Mouse (Mus musculus) adrenal gland, adult 2 months (tissue): ENCODE measurements at regions not wholly inside any gene's neighbourhood (a gene's known extent, or its start where the extent isn't known, plus 50 kb on each side); places are given as distances from the start of the nearest gene placed in this dataset.

Experiments used
- DNase-seq: peaks from one replicate; pipeline ENCODE4 v3.0.0; 2021

DNA sequence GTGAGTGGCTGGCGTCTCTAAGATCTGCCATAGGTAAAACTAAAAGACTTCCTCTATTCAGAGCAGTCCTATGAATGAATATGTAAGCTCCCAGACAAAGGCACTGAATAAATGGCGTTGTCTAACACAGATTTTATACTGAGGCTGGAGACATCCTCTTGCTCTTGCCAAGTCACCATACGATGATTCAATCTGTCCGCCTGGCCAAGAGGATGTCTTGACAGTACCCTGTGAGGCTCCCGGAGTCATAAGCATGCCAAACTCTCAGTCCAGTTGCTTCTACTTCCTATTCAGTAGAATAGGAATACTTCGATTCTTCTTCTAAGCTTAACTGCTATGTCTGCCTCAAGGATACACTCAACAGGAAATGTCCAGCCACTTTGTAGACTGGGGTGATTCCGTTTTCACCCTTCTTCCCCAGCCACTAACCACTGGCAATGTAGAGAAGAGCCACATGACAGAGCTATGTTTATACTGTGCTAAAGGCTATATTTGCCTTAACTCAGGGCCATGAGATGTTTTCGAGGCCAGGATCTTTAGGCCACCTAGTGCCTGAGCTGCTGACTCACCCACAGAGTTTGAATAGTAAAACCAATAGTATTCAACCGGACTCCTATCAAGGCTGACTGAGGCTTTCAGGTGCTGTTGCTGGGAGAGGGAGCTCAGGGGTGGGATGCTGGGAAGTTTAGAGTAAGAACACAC is 188.7 kb upstream of the Atp5g3 start:
- no peak for DNase-seq

DNA sequence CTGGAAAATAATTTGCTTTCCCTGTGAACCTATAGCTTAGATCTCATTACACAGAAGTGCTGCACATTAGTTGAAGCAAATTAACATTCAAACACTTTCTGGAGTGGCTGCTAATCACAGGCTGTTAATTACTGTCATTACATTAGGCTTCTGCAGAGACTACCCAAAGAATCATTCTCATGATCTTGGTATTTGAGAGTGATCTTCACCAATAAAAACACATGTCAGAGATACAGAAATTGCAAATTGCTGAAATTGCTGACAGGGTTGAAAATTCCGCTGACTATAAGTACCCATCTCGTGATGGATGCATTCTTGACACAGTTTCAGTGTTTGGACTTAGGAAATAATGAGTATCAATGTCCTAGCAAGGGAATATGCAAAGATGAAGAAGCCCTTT is 185.7 kb upstream of the Atp5g3 start:
- no peak for DNase-seq

DNA sequence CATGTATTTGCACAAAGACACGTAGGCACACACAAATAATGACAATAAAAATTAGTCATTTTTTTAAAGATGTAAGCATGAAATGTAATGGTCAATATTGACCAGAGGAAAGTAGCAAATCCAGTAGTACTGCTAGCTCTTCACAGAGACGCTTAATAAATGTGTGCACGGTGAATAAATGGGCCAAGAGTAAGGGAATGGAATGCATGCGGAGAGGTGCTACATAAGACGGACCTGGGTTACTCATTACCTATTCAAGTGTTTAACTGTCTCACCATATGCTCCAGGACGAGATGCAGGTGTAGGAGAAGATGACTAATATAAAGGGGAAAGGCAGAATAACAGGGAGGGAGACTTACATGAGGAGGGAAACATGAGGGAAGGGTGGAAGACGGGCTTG is 182.4 kb upstream of the Atp5g3 start:
- no peak for DNase-seq

DNA sequence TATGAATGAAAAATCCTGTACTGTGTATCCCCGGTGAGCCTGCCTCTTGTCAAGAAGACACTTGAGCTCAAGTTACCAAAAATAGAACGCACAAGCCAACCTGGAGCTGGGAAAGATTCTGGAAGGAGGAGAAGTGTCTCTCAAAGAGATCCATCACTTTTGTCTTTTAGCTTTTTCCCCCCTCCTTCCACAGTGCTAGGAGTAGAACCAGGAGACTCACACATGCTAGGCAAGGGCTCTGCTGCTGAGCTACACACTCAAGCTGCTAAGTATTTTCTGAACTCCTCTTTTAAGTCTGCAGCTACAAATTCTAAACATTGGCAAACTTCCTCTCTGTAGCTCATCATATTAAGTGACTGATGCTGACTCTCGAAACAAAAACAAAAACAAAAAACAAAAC is 176.2 kb upstream of the Atp5g3 start:
- no peak for DNase-seq

DNA sequence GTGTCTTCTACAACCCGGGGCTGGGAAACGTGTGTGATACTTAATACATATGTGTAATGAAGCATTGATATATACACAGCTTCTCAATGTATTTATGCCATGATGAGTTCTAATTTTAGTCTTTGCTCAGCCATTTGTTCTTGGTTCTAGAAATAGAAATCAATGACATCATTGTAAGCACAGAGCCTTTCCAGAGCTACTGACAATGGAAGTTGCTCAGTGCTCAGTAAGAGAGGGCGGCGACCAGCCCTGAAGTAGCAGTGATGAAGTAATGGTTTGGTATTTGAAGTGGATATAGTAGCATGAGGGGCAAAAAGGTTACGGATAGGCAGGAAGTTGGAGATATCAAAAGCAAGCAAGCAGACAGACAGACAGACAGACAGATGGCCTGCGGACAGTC is 173.8 kb upstream of the Atp5g3 start:
- DNase-seq, result no peak

DNA sequence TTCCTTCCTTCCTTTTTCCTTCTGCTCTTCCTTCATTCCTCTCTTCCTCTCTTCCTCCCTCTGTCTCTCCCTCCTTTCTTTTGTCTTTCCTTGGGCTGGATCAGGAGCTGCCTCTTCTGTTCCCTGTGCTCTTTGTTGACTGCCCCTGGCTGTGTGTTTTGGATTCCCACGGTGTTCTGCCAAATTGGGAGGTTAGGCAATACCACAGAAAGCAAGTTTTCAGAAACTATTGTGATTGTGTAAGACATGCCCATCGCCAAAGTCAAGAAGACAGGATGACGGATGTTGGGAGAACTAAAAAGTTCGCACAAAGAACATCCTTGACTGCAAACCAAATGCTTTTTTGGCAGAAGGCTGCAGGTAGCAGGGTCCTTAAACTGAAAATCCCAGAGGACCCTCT is 165.6 kb upstream of the Atp5g3 start:
- DNase-seq, result peak; percentile 6

DNA sequence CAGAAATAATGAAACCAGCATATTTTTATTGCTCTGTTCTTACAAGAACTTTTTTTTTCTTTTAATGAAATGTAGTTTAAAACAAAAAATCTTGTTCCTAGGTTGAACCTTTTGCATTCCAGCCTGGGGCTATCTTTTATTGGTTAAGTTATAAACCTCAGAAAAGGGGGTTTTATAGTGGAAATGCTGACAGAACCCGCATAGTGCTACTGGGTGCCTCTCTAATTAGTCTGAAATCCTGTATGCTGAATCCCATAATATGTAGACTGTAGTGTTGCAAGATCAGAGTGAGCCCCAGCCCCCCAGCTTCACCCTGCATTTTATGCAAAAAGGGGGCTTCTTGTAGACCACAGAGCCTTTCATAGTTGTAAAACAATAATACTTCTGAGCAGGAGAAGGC is 164.4 kb upstream of the Atp5g3 start:
- DNase-seq, result no peak

DNA sequence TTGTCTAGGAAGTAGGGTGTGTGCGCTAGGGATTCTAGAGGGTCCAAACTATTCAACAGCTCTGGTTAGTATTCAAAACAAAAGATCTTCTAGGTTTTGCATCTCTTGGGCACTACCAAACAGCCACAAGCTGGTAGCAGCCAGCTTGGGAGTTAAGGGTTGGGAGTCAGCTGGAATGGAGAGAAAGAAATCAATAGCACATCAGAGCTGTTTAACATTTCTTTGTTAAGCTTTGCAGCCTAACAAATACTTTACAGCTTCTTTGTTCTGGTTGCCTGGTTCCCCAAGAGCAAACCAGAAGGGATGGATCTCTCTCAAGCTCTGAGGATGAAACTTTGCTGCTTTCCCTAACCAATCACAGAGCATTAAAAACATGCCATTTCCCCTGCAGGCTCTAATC is 162.3 kb upstream of the Atp5g3 start:
- DNase-seq, result no peak

DNA sequence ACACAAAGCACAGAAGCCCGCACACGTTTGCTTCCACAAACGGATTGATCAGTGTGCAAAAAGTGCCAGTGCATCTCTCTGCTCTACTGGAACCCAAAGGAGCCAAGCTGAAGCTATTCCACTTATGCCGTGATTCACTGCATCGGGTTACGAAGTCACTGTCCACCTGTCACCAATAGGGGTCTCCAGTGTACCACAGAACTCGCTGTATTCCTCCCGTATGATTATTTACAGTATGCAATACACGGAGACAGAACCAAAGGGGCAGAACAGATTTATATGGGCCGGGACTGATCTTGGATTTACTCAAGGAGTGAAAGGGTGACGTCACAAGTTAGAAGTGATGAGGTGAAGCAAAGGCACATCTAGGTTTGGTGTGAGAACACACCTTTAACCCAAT is 155.5 kb upstream of the Atp5g3 start:
- DNase-seq, result peak; percentile 34

DNA sequence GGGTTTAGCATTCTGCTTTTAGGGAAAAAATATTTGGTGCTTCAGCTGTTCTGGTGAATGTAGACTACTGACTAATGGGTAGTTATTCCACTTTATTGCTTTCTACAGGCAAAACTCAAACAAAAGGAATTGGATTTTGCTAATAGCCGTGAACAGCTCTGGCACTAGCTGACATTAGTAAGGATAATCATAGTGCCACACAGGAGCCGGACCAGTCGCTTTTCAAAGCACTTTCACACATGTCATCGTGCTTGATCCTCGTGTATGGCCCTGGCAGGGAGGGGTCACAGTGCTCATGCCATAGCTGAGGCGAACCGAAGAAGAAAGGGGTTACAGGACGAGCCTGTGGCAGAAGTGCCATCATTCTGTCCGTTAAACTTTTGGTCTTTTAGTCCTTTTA is 153.2 kb upstream of the Atp5g3 start:
- no peak for DNase-seq

DNA sequence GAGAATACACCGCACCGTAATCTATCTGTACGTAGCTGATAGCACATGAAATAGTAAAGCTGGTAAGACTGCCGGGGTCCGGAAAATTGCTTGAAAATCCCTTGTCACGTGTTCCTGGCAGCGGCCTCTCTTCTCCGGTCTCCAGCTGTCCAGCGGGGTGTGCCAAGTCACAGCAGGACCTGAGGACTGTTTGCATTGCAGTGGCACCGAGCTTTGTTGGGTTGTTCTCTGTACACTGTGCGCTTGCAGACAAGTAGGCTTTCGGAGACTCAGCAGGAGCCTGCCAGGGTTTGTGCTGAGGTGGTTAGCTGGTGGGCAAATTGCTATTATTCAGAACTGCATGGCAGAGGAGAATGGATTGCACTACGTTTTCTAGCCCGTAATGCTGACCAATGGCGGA is 152.7 kb upstream of the Atp5g3 start:
- DNase-seq, result no peak

DNA sequence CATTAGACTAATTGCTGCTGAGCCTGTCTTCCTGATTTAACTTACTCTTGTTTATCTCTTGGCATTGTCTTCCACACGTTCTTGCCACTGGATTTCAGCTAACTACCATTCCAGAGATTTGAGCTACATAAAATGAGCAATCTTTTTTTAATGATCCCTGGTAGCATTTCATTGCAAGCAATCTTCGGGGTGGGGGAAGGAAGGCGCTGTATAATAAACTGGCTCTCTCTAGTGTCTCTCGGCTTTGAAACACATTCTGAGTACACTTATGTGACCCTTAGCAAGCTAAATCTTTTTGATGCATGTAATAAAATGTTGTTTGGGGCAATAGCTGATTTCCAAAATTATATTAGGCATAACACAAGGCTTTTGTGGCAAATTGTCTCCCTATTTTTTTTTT is 152.2 kb upstream of the Atp5g3 start:
- no peak for DNase-seq

DNA sequence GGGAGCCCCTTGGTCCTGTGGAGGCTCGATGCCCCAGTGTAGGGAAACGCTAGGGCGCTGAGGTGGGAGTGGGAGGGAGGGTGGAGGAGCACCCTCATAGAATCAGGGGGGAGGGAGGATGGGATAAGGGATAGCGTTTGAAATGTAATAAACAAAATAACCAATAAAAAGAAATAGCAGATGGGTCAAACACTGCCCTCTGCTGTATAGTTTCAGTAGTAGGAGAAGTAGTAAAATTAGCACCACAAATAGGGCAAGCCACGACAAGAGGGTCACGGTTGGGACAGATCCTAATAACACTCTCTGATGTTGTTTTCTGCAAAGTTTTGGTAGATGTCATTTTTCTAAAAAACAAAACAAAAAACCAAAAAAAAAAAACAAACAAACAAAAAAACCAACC is 131.3 kb upstream of the Atp5g3 start:
- no peak for DNase-seq

DNA sequence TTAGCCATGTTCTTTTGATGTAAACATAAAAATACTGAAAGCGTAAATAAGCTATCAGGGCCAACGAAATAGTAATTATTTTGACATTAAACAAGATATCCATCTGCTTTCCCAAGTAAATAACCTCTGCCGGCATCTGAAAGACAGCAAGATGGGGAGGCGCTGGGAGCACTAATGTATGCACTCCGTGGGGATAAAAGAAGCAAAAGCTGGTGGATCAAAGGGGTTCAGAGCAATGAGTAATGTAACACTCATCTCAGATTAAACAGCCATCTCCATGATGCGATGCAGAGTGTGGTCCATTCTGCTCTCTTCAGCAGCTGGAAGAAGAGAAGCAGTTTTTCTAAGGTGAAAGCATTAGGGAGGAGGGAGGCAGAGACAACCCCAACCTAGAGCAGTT is 128.5 kb upstream of the Atp5g3 start:
- no peak for DNase-seq

DNA sequence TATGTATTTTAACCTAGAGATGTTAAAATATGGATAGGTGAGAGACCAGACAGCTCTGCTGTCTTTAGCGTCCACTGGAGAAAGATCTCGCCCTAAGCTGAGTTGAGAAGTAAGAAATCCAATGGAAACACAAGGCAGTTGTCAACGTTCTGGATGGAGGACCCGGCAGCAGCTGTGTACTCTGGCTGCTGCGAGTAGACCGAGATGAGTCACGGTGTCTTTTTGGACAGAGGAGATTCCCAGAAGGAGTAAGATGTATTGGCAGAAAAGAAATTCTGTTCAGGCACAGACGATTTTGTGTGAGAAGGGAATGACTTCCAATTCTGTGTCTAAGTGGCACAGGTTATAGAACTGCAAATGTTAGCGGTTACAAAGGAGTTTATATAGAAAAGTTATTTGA is 124.9 kb upstream of the Atp5g3 start:
- no peak for DNase-seq

DNA sequence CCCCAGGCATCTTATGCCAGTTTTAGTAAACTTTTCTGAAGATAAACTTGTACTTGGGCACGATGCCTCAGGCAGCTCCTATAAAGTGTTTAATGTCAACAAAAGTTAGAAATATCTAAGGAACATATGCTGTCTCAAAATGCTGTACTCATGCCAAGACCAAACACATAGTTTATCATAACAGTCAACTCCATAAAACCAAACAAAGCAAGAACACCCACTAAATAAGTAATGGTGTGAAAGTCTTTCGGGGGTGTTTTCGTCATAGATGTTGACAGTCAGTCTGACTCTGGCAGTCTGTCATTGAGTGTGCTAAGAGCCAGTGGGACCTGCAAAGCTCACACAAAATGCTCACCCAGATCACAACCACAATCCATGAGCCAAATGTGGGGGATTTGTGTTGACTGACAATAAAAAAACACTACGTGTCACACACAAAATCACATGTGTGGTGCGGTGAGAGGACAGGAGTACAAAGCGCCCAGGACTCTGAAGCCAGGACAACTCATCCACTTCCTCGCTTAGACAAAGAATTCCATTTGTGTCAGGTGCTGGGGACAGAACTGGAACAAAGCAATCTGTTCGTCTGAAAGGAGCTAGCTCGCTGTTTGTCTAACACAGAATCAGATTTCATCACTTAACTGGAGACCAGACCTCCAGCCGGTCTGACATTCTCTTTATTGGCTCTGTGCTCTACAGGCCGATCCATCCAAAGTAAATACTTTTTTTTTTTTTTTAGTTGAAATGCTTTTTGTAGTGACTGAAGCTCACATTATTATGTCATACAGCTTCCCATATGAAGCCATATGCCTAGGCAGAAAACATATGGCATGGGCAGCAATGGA is 121.3 kb upstream of the Atp5g3 start:
- no peak for DNase-seq

DNA sequence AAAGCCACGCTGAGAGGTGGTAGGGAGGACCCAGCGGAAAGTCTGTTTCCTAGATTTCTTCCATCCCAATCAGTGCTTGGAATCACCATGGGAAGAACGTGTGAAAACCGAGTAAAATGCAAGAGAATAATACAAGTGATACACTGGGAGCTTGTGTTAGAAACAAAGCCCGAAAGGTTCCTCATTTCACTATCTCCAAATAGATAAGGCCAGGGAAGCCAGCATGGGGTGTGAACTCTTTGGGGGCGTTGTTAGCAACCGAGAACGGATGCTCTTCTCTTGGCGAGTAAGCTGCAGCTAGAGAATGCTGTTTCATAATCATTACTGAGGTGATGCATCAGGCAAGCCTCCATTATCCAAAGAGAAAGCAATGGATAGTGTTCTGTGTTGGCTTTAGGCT is 118.8 kb upstream of the Atp5g3 start:
- DNase-seq, result no peak

DNA sequence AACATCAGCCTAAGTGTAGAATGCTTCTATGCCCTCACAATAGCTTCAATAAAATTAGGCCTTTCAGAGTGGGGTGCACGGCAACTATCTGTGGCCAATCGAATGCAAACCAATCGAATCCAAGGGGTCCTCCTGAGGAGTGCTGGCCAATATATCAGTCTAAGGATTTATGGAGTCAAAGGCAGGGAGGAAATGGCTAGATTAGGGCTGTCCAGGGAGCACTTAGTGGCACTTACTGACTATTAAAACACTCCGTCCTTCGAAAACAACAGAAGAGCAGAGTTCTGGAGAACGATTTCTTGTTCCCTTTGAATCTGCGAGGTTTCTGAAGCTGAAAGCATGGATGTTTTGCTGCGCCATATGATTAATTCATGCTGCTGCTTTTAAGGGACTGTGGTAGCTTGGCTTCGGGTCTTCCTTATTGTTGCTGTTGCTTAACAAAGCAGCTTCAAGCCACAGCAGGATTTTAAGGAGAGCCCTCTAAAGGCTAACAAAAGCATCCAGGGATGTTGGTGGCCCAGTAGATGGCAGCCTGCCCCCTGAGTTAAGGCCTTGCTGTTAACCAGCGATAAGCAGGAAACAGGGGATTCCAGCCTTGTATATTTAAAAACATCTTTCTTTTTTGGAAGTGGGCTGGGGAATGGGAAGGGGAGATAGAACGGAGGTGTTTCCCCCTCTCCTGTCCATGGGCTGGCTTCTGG is 116.4 kb upstream of the Atp5g3 start:
- no peak for DNase-seq

DNA sequence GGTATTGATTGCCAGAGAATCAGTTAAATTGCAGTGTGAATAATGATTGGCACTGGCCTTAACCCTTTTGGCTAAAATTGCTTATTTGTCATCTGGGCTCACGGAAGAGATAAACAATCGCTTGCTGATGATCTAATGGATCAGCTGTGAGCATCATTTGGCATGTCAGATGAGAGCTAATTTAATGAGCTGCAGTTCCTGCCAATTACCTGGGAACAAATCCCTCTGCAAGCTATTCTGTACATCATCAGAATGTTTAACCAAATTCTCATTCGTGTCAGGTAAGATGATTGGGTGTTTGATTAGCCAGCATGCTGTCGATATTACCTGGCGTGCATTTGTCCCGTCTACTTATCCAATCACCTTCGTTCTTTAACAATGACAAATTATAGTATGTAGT is 104.0 kb upstream of the Atp5g3 start:
- no peak for DNase-seq

DNA sequence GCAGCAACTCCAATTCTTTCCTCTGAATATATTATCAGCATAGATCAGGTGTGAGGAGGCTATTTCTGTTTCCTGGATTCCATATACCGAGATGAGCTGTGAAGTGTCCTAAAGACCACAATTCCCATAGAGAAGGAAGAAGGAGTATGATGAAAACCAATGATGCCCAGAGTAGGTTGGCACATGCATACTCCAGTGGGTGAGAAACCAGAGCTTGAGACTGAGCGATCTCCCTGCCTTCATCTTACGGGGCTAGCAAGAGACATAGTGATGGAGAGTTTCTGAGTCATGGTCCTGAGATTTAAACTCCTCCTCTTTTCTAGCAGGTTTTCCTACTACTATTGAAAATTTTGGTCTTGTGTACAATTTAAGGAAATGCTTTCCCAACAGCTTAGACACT is 103.1 kb upstream of the Atp5g3 start:
- DNase-seq, result no peak

DNA sequence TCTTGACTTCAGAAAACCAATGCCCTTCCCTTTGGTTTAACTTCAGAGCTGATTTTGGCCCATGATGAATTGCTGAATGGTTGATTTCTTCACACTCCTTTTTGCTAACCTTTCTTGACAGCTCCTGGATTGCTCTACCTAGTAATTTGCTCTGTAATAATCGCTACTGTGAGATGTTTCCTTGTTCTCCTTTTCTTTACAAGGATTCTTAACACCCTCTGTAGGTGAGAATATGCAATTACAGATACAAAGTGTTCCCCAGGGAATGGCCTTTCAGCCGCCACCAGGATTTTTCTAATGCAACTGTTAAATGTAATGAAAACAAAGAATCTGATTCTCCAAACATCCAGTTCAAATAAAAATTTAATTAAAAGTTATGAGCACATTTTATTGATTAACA is 87.4 kb upstream of the Atp5g3 start:
- DNase-seq, result no peak

DNA sequence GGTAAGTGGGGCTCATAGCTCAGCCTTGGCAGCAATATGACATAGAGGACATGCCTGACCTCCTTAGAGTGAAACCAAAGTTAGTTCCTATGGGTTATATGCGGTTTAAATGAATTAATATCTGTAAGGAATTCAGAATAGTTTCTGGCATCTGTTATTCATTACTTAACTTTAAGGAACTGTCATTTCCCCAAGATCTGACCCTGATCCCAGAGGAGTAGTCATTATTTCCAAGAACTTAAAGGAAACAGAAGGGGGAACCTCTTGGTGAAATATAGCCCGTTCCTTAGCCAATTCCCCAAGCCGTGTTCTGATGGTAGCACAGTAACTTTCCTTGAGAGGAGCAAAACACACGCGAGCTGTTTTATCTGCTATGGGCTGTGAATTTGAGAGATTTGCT is 85.9 kb upstream of the Atp5g3 start:
- no peak for DNase-seq

DNA sequence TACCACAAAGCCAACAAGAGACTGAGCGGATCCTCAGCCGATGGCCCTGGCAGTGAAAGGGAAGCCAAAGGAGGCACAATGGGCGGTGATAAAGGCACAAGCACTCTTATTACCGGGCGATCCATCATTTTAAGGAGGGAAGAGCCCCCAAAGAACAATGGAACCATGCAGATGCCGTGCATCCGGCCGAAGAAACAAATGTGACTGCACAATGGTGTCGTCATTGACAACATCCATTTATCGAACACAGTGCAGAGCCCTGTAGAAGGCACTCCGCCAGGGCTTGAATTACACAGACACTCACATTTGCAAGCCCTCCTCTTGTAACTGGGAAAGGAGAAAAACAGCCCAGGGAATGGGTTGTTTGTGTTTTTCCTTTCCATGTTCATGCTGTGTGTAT is 80.7 kb upstream of the Atp5g3 start:
- no peak for DNase-seq
